Mouse (Mus musculus): ENCODE results near the gene Catsperg1.

DNA sequence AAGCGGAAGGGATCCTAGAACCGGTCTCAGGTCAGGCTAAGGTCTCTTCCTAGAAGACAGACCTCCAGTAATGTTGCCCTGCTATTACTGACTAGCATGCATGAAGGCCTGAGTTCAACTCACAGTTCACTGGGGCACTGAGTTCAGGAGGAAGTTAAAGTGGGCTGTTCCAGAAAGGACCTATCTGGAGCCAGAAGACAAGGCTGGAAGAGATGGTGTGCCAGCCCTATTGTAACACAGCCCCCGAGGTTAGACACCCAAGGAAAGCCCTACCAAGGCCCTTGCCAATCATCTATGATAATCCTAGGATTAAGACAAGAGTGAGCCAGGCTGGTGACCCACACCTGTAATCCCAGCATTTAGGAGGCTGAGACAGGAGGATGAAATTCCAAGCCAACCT is 17.7 kb upstream of the Catsperg1 start:
- TF ChIP-seq CTCF (IDR thresholded peaks at IDR 0.05; ENCODE audit: control insufficient read depth, insufficient read depth, low read length) (no peak), POLR2A (IDR thresholded peaks at IDR 0.05; ENCODE audit: borderline replicate concordance, control insufficient read depth, low read depth, low read length) (no peak)
